Mouse (Mus musculus) E14TG2a.4 (cell line): ENCODE results near the gene Lgr5.

Source experiments
- CTCF ChIP-seq: conservative IDR thresholded peaks from 2 replicates; pipeline ENCODE4 v1.5.1; 2014; ENCODE audit warnings: low read length
- POU5F1 ChIP-seq: IDR thresholded peaks from 2 replicates; pipeline ENCODE4 v1.6.1; 2014; ENCODE audit warnings: low read length, borderline replicate concordance

DNA sequence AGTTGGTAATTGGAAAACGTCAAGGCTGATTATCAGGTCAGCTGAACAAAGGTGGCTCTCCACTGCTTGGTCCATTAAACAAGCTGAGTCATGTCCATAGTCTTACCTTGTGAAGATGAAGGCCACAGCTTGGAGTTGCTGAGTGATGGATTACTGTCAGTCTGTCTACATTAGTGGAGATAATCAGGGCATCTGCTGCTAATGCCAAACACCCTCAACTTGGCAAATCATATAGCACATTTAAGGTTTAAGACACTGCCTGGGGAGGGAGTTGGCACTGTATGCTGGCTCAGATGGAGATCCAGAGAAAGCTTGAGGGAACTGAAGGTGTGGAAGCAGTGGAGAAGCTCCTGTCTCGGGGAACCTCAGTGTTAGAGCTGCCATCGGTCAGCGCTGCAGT is 150.3 kb downstream of the Lgr5 start:
- no peak for TF ChIP-seq CTCF
- TF ChIP-seq POU5F1, result no peak
